Mouse (Mus musculus) kidney, adult 11 months (tissue): ENCODE results near the gene Elp4.

Experiments
- DNase-seq: peaks from one replicate; pipeline ENCODE4 v3.0.0; 2022

Gene Elp4

DNA sequence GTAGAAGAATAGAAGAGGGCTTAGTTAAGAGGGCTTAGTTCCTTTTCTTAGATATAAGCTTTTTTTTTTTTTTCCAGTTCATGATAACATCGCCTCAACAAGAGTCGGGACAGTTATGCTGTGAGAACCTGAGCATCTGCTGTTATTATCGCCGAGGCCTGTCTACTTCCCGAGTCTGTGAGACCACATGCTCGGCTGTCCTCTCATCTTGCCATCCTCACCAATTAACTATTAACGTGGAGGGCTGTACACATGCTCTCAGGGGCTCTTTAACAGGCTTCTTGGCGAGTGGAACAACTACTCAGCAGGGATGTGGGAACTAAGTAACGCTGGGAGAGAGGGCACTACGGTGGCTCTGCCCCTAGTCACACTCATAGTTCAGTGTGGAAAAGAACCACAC, 99.9 kb downstream of the Elp4 start:
- DNase-seq, result peak; percentile 13

- DNase-seq, result no peak
Observed at GRCm38 (mm10) chr2:105803427-105803826, 100.9 kb downstream of the Elp4 start.

DNA sequence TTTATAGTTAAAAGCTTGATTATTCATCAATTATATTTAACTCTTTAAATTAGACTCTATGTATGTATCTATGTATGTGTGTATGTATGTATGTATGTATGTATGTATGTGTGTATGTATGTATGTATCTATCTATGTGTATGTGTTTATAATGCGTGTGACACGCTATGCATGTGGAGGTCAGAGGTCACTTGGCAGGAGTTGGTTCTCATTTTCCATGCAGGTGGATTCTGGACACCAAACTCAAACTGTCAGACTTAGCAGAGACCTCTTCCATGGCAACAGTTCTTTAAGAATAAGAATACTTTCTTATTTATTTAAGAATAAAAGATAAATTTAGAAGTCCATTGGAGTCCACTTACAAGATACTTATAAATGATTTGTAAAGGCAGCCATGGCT, 101.5 kb downstream of the Elp4 start:
- DNase-seq, result no peak

DNA sequence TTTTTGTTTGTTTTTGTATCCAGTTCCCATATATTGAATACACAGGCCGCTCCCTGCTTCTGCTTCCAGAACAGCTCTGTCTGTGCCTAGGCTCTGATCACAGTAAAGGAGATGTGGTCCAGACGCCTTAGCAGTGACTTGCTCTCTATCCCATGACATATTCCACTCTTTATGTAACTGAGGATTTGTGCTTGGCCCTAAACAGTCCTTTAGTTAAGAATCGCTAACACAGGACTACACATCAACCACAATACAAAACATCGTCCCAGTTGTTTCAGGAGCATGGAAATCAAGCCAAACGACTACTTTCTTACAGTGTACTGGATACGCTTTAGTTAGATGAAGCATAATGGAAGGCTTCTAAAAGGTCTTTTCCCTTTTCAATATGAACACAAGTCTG, 102.8 kb downstream of the Elp4 start:
- DNase-seq, result no peak

GRCm38 (mm10) chr2:105800694-105801093, 103.7 kb downstream of the Elp4 start:
- peak; percentile 62 for DNase-seq

- DNase-seq, result no peak
Observed at GRCm38 (mm10) chr2:105799840-105800239, 104.5 kb downstream of the Elp4 start.

DNA sequence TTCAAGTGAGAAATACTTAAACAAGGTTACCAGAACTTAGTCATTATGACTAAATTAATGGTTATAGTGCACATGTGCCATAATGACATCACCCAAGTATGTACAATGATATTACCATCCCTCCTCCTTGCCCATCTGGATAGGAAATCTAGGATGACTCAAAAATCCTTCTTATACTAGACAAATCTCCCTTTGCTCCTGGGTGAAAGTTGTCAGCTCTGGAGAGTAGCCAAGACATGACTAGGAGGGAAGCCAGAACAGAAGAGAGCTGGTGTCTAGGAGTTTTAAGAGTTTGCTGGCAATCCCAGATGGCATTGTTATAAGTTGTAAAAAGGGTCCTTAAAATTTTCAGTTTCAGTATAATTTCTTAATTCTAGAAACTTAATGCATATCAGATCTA, 106.5 kb downstream of the Elp4 start:
- no peak for DNase-seq

- no peak for DNase-seq
Observed at GRCm38 (mm10) chr2:105796101-105796500, 108.3 kb downstream of the Elp4 start.

DNA sequence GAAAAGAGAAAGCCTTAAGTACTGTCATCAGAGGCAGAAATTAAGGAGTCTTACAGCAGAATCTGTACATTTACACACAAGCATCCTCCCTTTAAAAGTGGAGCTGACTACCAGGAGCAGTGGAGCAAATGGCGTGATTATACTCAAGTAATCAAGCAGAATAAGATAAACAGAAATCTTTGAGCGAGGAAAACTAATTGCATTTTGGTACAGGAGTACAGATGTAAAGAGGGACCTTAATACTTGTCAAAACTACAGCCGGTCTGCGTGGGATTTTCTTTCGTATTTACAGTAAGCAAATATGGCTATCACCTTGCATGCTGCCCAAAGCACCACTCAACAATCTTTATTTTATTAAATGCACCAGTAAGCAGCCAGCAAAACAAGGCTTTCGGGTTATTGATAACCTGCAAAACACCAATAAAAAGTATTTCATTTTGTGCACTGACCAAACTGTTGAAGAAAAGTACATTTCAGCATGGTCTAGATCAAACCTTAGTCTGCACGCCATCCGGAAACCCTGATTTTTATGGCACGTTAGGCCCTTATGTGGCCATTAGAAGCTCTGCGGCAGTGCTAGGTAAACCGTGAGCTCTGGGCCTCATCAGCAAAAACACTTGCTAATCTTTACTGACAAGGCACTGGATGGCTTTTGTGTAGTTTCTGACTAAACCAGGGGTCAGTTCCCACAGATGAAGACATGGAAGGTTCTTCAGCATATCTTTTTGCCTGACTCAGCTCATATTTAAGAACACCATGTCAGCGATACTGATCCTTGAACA, 111.8 kb downstream of the Elp4 start:
- no peak for DNase-seq

DNA sequence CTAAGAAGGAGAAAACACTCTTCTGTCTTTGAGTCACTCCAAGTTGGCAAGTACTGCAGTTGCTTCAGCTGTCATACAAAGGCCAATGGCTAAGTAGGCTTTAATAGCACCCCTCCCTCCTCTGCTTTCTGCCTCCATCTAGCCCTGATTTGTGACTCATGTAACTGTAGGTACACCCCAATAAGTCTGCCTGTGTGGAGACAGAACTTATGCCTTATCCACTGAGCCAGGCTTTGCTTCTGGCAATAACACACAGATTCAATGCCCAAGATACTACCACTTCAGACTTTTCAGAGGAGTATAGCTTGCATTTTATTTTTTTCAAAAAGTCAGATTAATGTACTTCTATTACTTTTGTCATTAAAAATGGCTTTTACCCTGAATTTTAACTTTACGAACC, 114.4 kb downstream of the Elp4 start:
- no peak for DNase-seq

GRCm38 (mm10) chr2:105787726-105788125, 116.6 kb downstream of the Elp4 start:
- no peak for DNase-seq

DNA sequence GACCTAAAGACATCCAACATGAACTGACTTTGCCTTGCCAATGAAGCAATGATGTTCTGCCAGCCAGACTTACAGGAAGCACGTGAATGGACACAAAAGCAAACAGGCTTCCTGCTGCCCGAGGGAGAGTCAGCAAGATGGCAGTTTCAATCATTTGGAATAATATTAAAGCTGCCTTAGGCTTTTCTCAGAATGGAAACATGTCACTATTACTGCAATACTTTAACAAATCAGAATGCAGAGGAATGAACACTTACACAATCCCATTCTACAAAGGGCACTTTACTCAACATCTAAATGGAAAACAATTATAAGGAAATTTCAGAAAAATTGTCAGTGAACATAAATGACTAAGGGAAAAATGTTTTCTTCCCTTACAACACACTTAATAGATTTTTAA, 117.4 kb downstream of the Elp4 start:
- DNase-seq, result no peak

GRCm38 (mm10) chr2:105782885-105783284, 121.5 kb downstream of the Elp4 start:
- DNase-seq, result no peak

- no peak for DNase-seq
Observed at GRCm38 (mm10) chr2:105780739-105781138, 123.6 kb downstream of the Elp4 start.

DNA sequence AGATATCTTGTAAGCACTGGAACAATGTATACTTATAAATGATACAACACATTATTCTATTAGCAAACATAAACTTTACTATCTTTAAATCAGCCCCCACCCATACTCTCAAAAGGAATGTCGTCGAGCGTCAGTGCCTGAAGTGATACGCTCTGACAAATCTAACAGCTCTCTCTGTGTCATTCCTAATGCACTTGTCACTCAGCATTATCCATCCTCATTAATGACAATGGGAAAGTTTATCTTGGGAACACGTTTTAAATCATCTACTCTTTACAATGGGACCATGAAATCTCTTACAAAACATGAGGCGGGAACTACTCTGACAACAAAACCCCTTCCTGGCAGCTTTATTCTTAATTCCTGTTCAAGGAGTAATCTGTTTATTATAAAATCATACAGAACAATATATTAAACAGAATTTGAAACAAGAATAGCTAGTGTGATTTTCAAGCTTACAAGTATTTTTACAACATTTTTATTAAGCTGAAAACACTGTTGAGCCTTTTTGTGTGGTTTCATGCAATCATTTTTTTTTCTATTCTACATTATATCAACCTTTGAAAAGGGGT, 125.0 kb downstream of the Elp4 start:
- no peak for DNase-seq

DNA sequence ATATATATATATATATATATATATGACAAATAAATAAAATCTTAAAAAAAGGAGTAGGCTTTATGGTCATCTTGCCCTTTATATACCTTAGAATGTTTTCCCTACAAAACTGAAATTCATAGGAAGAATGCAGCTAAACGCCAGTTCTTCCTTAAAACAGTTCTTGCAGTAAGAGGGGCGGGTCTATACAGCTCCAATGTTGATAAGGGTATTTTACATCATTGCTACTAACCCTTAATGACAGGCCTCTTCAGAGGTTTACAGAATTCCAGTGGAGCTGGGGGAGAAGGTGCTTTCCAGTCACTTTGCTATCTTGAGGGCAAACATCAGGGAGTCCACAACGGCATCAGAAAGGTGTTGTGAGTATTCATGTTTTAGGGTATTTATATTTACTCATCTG, 133.1 kb downstream of the Elp4 start:
- no peak for DNase-seq

DNA sequence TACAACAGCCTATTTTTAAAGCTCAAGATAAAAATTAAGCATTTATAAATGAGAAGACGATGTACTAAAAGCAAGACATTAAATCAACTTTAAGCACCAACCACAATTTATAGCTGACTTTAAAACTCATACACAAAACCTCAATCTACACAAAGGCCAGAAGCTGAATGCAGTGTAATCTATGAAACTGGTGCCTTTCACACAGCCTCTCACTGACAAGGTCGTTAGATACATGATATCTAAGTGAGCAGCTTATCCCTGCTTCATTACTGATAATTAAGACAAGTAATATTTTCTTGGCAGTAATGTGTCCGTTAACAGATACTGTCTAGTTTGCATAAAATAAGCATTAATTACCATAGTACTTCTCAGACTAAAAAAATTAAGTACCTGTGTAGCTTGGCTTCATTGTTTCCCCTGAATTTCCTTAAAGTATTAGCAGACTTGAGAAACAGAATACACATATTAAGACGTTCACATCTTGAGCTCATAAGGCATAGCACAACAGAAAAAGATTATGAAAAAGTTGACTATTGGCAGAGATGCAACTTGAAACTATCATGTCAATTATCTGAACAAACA, 134.5 kb downstream of the Elp4 start:
- DNase-seq, result no peak

DNA sequence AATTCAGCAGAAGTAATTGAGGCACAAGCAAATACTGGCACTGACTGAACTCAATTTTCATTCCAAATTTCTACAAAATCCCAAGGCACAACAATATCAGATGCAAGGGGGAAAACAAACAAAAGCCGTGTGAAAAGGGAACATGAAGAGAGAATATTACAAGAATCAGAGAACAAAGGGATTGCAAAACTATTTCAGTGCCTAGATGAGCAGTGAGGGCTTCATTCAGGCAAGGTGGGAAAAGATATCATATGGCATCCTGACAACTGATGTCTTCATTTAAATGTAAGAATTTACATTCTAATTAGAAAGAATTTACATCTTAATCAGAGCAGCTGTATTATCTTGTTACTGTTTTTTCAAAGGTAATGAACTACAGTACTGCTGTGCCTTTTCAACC, 150.9 kb downstream of the Elp4 start:
- DNase-seq, result no peak

- DNase-seq, result peak; percentile 4
Observed at GRCm38 (mm10) chr2:105749111-105749510, 155.3 kb downstream of the Elp4 start.

GRCm38 (mm10) chr2:105746896-105747295, 157.5 kb downstream of the Elp4 start:
- DNase-seq, result no peak

- no peak for DNase-seq
Observed at GRCm38 (mm10) chr2:105736166-105736565, 168.2 kb downstream of the Elp4 start.

DNA sequence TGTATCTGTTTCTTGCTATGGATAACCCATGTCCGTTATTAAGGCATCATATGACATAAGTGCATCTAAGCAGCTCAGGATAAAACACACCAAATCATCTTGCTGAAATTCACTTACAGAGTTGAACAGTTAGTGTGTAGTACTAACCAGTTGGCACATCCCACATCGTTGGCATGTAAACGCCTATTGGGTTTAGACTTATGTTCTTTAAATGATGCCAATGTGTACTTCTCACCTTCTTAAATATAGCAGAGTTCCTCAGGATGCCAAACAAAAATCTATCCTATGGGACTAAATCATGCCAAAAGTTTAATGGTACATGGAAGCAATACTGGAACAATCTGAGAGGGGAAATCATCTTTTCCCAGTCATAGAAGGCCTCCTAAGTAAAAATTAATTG, 173.7 kb downstream of the Elp4 start:
- DNase-seq, result no peak

- no peak for DNase-seq
Observed at GRCm38 (mm10) chr2:105726657-105727056, 177.7 kb downstream of the Elp4 start.

- DNase-seq, result no peak
Observed at GRCm38 (mm10) chr2:105715409-105716115, 188.8 kb downstream of the Elp4 start.
